Mouse (Mus musculus) granulocyte monocyte progenitor cell, adult 5-6 weeks (primary cell): ENCODE results near the gene Zfp207. TPM values are rescaled to one million over a fixed set of nuclear protein-coding genes. Genes with fewer than 3 reads are reported as not detected.

Experiments
- total RNA-seq, 2 experiments: library from RNA; stranded (forward) in 1 of 2; stranded (reverse) in 1 of 2; fragments of 200-712, 200-1000 nt in 1 of 2; fragments of >200 nt in 1 of 2; fragmentation: Nextera tagmentation in 1 of 2; gene quantifications; 2 replicates each; pipeline ENCODE4 v1.2.3; 2014 to 2017

Zfp207 gene
- total RNA-seq, 2 experiments from 2014 or later: 268 to 278 TPM

Other genes starting within 250 kb of the Zfp207 start
- gene Tefm, start 241.1 kb upstream of the Zfp207 start, total RNA-seq (2014; fragmentation: Nextera tagmentation): 23.9 and 27.3 TPM in 2 replicates
- gene Tefm, start 241.1 kb upstream of the Zfp207 start, total RNA-seq (2017): 23.1 and 23.8 TPM in 2 replicates
- not detected in 2 replicates for gene Adap2, start 229.2 kb upstream of the Zfp207 start, total RNA-seq (2014; fragmentation: Nextera tagmentation)
- gene Adap2, start 229.2 kb upstream of the Zfp207 start, total RNA-seq (2017): not detected in 2 replicates
- 11.1 and 11.8 TPM in 2 replicates for gene Rnf135, start 199.4 kb upstream of the Zfp207 start, total RNA-seq (2014; fragmentation: Nextera tagmentation)
- gene Rnf135, start 199.4 kb upstream of the Zfp207 start, total RNA-seq (2017): 3.3 and 6.4 TPM in 2 replicates
- gene Rhot1, start 174.3 kb upstream of the Zfp207 start, total RNA-seq (2014; fragmentation: Nextera tagmentation): 49.8 and 54.1 TPM in 2 replicates
- gene Rhot1, start 174.3 kb upstream of the Zfp207 start, total RNA-seq (2017): 44.8 and 58.0 TPM in 2 replicates
- gene Rhbdl3, start 82.4 kb upstream of the Zfp207 start, total RNA-seq (2014; fragmentation: Nextera tagmentation): 1.1 and 1.2 TPM in 2 replicates
- gene Rhbdl3, start 82.4 kb upstream of the Zfp207 start, total RNA-seq (2017): 0.21 and 1.5 TPM in 2 replicates
- gene 5730455P16Rik, start 5.2 kb upstream of the Zfp207 start, total RNA-seq (2014; fragmentation: Nextera tagmentation): 6.4 and 11.8 TPM in 2 replicates
- 10.1 and 12.5 TPM in 2 replicates for gene 5730455P16Rik, start 5.2 kb upstream of the Zfp207 start, total RNA-seq (2017)
- 84.0 and 106 TPM in 2 replicates for gene Psmd11, start 45.3 kb downstream of the Zfp207 start, total RNA-seq (2014; fragmentation: Nextera tagmentation)
- gene Psmd11, start 45.3 kb downstream of the Zfp207 start, total RNA-seq (2017): 62.6 and 72.7 TPM in 2 replicates
- 6.2 and 6.3 TPM in 2 replicates for gene Cdk5r1, start 93.7 kb downstream of the Zfp207 start, total RNA-seq (2014; fragmentation: Nextera tagmentation)
- gene Cdk5r1, start 93.7 kb downstream of the Zfp207 start, total RNA-seq (2017): 11.0 and 15.1 TPM in 2 replicates